Mouse (Mus musculus): ENCODE measurements around the gene Unc5b. TPM values are rescaled to one million over a fixed set of nuclear protein-coding genes. Genes with fewer than 3 reads are reported as not detected.

Unc5b gene
- polyA plus RNA-seq, 1 experiment from 2014 or later, result 0.70 TPM

GRCm38 (mm10) chr10:60768614-60769013 lies 62.8 kb downstream of the Unc5b start:
- Histone ChIP-seq H3K36me3 (ENCODE audit: inconsistent target) (no peaks in the 10 kb centered on the region), H3K4me3 (ENCODE audit: inconsistent target) (no peak overlapping the region), H3K27ac (no peak overlapping the region), H3K79me2 (ENCODE audit: inconsistent target) (no peaks in the 10 kb centered on the region)
- 92% methylated on average over 7 of the region's 7 CpGs for WGBS (ENCODE audit: missing documents)

- Histone ChIP-seq H3K4me3 (ENCODE audit: inconsistent target) (no peak overlapping the region), H3K79me2 (ENCODE audit: inconsistent target) (no peaks in the 10 kb centered on the region), H3K27ac (no peak overlapping the region), H3K36me3 (ENCODE audit: inconsistent target) (no peaks in the 10 kb centered on the region)
- WGBS (ENCODE audit: missing documents), result 91% methylated on average over 7 of the region's 7 CpGs
These were observed 64.0 kb downstream of the Unc5b start for GRCm38 (mm10) chr10:60767400-60767799.

- no peaks in the 10 kb centered on the region for H3K79me2 ChIP-seq (ENCODE audit: inconsistent target)
- WGBS (ENCODE audit: missing documents), result 100% methylated on average over 1 of the region's 1 CpGs
- H3K4me3 ChIP-seq (ENCODE audit: inconsistent target), result no peak overlapping the region
- no peak overlapping the region for H3K27ac ChIP-seq
- no peaks in the 10 kb centered on the region for H3K36me3 ChIP-seq (ENCODE audit: inconsistent target)
These were observed 69.3 kb downstream of the Unc5b start for GRCm38 (mm10) chr10:60762126-60762525.

GRCm38 (mm10) chr10:60760377-60760776 lies 71.0 kb downstream of the Unc5b start:
- H3K27ac ChIP-seq, result no peak overlapping the region
- H3K36me3 ChIP-seq (ENCODE audit: inconsistent target), result no peaks in the 10 kb centered on the region
- no peak overlapping the region for H3K4me3 ChIP-seq (ENCODE audit: inconsistent target)
- H3K79me2 ChIP-seq (ENCODE audit: inconsistent target), result no peaks in the 10 kb centered on the region
- 15% methylated on average over 11 of the region's 14 CpGs for WGBS (ENCODE audit: missing documents)

GRCm38 (mm10) chr10:60756992-60757391 lies 74.4 kb downstream of the Unc5b start:
- WGBS (ENCODE audit: missing documents), result 6% methylated on average over 6 of the region's 7 CpGs
- Histone ChIP-seq H3K4me3 (ENCODE audit: inconsistent target) (no peak overlapping the region), H3K27ac (no peak overlapping the region), H3K79me2 (ENCODE audit: inconsistent target) (peaks cover 6% of the 10 kb centered on the region), H3K36me3 (ENCODE audit: inconsistent target) (no peaks in the 10 kb centered on the region)

GRCm38 (mm10) chr10:60756146-60756545 lies 75.2 kb downstream of the Unc5b start:
- Histone ChIP-seq H3K4me3 (ENCODE audit: inconsistent target) (no peak overlapping the region), H3K36me3 (ENCODE audit: inconsistent target) (no peaks in the 10 kb centered on the region), H3K79me2 (ENCODE audit: inconsistent target) (peaks cover 14% of the 10 kb centered on the region), H3K27ac (no peak overlapping the region)

- H3K27ac ChIP-seq, result no peak overlapping the region
- H3K79me2 ChIP-seq (ENCODE audit: inconsistent target), result peaks cover 36% of the 10 kb centered on the region
- WGBS (ENCODE audit: missing documents), result 92% methylated on average over 8 of the region's 8 CpGs
- H3K36me3 ChIP-seq (ENCODE audit: inconsistent target), result peaks cover 11% of the 10 kb centered on the region; the same call in 1 of the 2 replicates
- H3K4me3 ChIP-seq (ENCODE audit: inconsistent target), result no peak overlapping the region
These were observed 77.4 kb downstream of the Unc5b start for GRCm38 (mm10) chr10:60753941-60754340.

- Histone ChIP-seq H3K27ac (peak overlapping the region; percentile 17), H3K79me2 (ENCODE audit: inconsistent target) (peaks cover 43% of the 10 kb centered on the region), H3K4me3 (ENCODE audit: inconsistent target) (no peak overlapping the region), H3K36me3 (ENCODE audit: inconsistent target) (peaks cover 16% of the 10 kb centered on the region; the same call in 1 of the 2 replicates)
- WGBS (ENCODE audit: missing documents), result 83% methylated on average over 9 of the region's 9 CpGs
These were observed 78.1 kb downstream of the Unc5b start for GRCm38 (mm10) chr10:60753261-60753660.

GRCm38 (mm10) chr10:60752040-60753020 lies 79.1 kb downstream of the Unc5b start, which contains the start of gene Slc29a3:
Gene Slc29a3 (minus strand): TSS chr10:60752794.
- H3K27ac ChIP-seq, result peak within 1 kb of the TSS; percentile 89
- H3K79me2 ChIP-seq (ENCODE audit: inconsistent target), result peaks cover 53% of the 10 kb centered on the region
- H3K36me3 ChIP-seq (ENCODE audit: inconsistent target), result peaks cover 18% of the 10 kb centered on the region
- H3K4me3 ChIP-seq (ENCODE audit: inconsistent target), result peak within 1 kb of the TSS; percentile 95
- 3% methylated on average over 41 of the region's 41 CpGs for WGBS (ENCODE audit: missing documents)

GRCm38 (mm10) chr10:60747667-60748212 lies 83.6 kb downstream of the Unc5b start:
- peaks cover 33% of the 10 kb centered on the region for H3K36me3 ChIP-seq (ENCODE audit: inconsistent target)
- H3K79me2 ChIP-seq (ENCODE audit: inconsistent target), result peaks cover 96% of the 10 kb centered on the region
- H3K4me3 ChIP-seq (ENCODE audit: inconsistent target), result no peak overlapping the region
- H3K27ac ChIP-seq, result peak overlapping the region; percentile 58
- 53% methylated on average over 6 of the region's 6 CpGs for WGBS (ENCODE audit: missing documents)

- Histone ChIP-seq H3K36me3 (ENCODE audit: inconsistent target) (peaks cover 42% of the 10 kb centered on the region), H3K79me2 (ENCODE audit: inconsistent target) (peaks cover 97% of the 10 kb centered on the region), H3K4me3 (ENCODE audit: inconsistent target) (no peak overlapping the region), H3K27ac (peak overlapping the region; percentile 58; the same call in 1 of the 2 replicates)
- 96% methylated on average over 2 of the region's 2 CpGs for WGBS (ENCODE audit: missing documents)
These were observed 84.9 kb downstream of the Unc5b start for GRCm38 (mm10) chr10:60746512-60746911.

- H3K79me2 ChIP-seq (ENCODE audit: inconsistent target), result peaks cover 97% of the 10 kb centered on the region
- peak overlapping the region; percentile 88 for H3K27ac ChIP-seq
- 32% methylated on average over 12 of the region's 14 CpGs for WGBS (ENCODE audit: missing documents)
- H3K4me3 ChIP-seq (ENCODE audit: inconsistent target), result no peak overlapping the region
- H3K36me3 ChIP-seq (ENCODE audit: inconsistent target), result peaks cover 34% of the 10 kb centered on the region
These were observed 86.7 kb downstream of the Unc5b start for GRCm38 (mm10) chr10:60744543-60745290.

GRCm38 (mm10) chr10:60743681-60744080 lies 87.7 kb downstream of the Unc5b start:
- Histone ChIP-seq H3K79me2 (ENCODE audit: inconsistent target) (peaks cover 97% of the 10 kb centered on the region), H3K27ac (peak overlapping the region; percentile 88), H3K4me3 (ENCODE audit: inconsistent target) (no peak overlapping the region), H3K36me3 (ENCODE audit: inconsistent target) (peaks cover 29% of the 10 kb centered on the region)
- 69% methylated on average over 9 of the region's 9 CpGs for WGBS (ENCODE audit: missing documents)

GRCm38 (mm10) chr10:60742942-60743341 lies 88.4 kb downstream of the Unc5b start:
- H3K79me2 ChIP-seq (ENCODE audit: inconsistent target), result peaks cover 92% of the 10 kb centered on the region
- no peak overlapping the region for H3K4me3 ChIP-seq (ENCODE audit: inconsistent target)
- peaks cover 26% of the 10 kb centered on the region for H3K36me3 ChIP-seq (ENCODE audit: inconsistent target)
- WGBS (ENCODE audit: missing documents), result 100% methylated on average over 6 of the region's 6 CpGs
- H3K27ac ChIP-seq, result no peak overlapping the region
